Mouse (Mus musculus) T-cell, adult 2 months (primary cell): Measurements from ENCODE around the gene Srcin1.

Source experiments
- DNase-seq: peaks from one replicate; pipeline ENCODE4 v3.0.0; 2022; ENCODE audit warnings: low spot score

The Srcin1 gene

GRCm38 (mm10) chr11:97463991-97464390 lies 112.0 kb downstream of the Srcin1 start:
- no peak for DNase-seq

- DNase-seq = no peak
These were observed 112.8 kb downstream of the Srcin1 start for GRCm38 (mm10) chr11:97463166-97463565.

GRCm38 (mm10) chr11:97462538-97462937 lies 113.4 kb downstream of the Srcin1 start:
- no peak for DNase-seq

- DNase-seq = no peak
These were observed 114.6 kb downstream of the Srcin1 start for GRCm38 (mm10) chr11:97461307-97461820.
